Mouse (Mus musculus): ENCODE data around the gene Perm1. TPM values are rescaled to one million over a fixed set of nuclear protein-coding genes. Genes with fewer than 3 reads are reported as not detected.

Gene Perm1
- total RNA-seq, 2 experiments from 2014 or later, result not detected

DNA sequence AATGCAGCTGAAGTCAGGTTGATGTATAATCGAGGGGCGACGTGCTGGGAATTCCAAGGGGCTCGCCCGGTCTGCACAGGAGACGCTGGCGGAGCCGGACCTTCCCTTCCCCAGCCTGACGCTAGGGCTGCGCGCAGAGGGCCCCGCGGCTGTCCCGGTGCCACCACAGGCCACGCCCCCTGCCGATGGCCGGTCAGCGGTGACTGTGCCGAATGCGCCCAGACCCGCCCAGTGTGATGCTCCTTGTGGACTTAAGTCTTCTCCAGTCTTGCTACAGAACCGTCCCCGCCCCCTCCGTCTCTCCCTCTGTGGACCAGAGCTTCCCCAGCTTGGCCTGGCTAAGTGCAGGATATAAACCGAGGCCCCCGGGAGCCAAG, 17.9 kb upstream of the Perm1 start:
- ATAC-seq (replicated peaks; ENCODE audit: low FRiP score, low TSS enrichment, poor library complexity, severe bottlenecking), result peak; percentile 50

GRCm38 (mm10) chr4:156200623-156201475, 14.8 kb upstream of the Perm1 start, which contains the start of gene Isg15:
Gene Isg15 (minus strand): TSS chr4:156200818.
- no peak for ATAC-seq (replicated peaks; ENCODE audit: low FRiP score, low TSS enrichment, poor library complexity, severe bottlenecking)

- ATAC-seq (replicated peaks; ENCODE audit: low FRiP score, low TSS enrichment, poor library complexity, severe bottlenecking), result peak; percentile 79
Measured at GRCm38 (mm10) chr4:156202462-156202893, 13.2 kb upstream of the Perm1 start.

- peak; percentile 69 for ATAC-seq (replicated peaks; ENCODE audit: low FRiP score, low TSS enrichment, poor library complexity, severe bottlenecking)
Measured at GRCm38 (mm10) chr4:156203001-156203412, 12.7 kb upstream of the Perm1 start, which contains the start of gene AW011738. Gene AW011738 (plus strand): TSS chr4:156203304.

DNA sequence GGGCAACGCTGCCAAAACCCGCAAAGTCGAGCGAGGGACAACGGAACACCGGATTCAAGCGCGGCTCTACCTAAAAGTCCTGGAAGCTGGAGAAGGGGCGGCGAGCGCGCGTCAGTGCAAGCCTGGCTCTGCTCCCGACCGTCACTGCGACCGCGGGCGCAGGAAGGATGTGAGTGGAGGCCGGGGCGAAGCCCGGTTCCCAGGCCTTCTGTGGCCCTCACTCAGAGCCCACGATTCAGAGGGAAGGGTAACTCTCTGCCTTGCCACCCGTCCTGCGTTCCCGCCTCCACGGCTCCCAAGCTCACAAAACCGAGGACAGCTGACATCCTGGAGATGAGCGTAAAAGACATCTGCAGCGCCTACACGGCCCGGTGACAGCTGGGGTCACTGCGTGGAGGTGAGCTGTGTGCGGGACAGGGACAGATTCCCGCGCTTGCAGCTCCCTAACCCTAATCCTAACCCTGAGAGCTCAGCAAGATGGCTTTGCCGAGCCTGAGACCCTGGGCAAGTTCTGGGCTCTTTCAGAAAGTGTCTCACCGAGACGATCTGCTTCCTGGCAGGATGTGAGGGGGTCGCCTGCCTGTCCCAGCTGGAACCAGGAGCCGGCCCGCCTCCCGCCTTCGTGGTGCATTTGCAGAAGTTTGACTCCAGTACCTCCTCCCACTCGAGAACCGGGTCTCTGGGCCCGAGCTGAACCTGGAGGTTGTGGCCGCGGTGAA, 12.1 kb upstream of the Perm1 start:
- 0 out of 2 replicates have a peak, but pooled peaks have one; percentile 6 for ATAC-seq (replicated peaks; ENCODE audit: low FRiP score, low TSS enrichment, poor library complexity, severe bottlenecking)

- ATAC-seq (replicated peaks; ENCODE audit: low FRiP score, low TSS enrichment, poor library complexity, severe bottlenecking), result no peak
Measured at GRCm38 (mm10) chr4:156208872-156209271, 6.8 kb upstream of the Perm1 start.

GRCm38 (mm10) chr4:156209963-156210635, 5.6 kb upstream of the Perm1 start:
- ATAC-seq (replicated peaks; ENCODE audit: low FRiP score, low TSS enrichment, poor library complexity, severe bottlenecking), result no peak

GRCm38 (mm10) chr4:156213134-156213533, 2.5 kb upstream of the Perm1 start:
- ATAC-seq (replicated peaks; ENCODE audit: low FRiP score, low TSS enrichment, poor library complexity, severe bottlenecking), result no peak

GRCm38 (mm10) chr4:156216196-156216595, 528 bp downstream of the Perm1 start:
- ATAC-seq (replicated peaks; ENCODE audit: low FRiP score, low TSS enrichment, poor library complexity, severe bottlenecking), result no peak

DNA sequence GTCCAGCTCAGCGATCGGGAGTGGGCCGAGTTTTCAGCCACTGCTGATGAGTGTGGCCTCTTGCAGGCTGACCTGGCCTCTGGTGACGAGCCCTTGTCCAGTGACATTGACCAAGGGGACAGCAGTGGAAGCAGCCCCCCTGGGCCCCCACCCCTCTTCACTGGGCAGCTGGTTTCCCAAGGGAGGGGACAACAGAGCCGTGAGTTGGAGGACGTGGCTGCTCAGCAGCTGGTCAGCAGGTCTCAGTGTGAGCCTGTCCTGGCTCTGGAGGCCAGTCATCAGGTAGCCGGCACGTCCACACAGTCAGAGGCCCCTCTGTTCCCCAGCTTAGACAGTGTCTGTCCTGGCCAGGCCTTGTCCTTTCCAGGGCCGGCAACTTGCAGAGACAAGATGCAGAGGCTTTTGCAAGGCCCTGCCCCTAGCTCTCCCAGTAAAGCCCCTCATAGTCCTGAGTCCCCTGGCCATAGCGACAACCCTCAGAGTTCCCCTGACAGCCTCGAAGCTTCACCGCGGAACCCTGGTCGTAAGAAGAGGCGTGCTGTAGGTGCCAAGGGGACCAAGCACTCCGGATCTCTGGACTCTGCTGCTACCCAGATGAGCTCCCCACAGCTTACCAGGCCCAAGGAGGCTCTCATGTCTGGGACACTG, 1.5 kb downstream of the Perm1 start:
- ATAC-seq (replicated peaks; ENCODE audit: low FRiP score, low TSS enrichment, poor library complexity, severe bottlenecking), result no peak

GRCm38 (mm10) chr4:156217838-156218237, 2.2 kb downstream of the Perm1 start:
- ATAC-seq (replicated peaks; ENCODE audit: low FRiP score, low TSS enrichment, poor library complexity, severe bottlenecking), result no peak

- no peak for ATAC-seq (replicated peaks; ENCODE audit: low FRiP score, low TSS enrichment, poor library complexity, severe bottlenecking)
Measured at GRCm38 (mm10) chr4:156219936-156220335, 4.3 kb downstream of the Perm1 start.

DNA sequence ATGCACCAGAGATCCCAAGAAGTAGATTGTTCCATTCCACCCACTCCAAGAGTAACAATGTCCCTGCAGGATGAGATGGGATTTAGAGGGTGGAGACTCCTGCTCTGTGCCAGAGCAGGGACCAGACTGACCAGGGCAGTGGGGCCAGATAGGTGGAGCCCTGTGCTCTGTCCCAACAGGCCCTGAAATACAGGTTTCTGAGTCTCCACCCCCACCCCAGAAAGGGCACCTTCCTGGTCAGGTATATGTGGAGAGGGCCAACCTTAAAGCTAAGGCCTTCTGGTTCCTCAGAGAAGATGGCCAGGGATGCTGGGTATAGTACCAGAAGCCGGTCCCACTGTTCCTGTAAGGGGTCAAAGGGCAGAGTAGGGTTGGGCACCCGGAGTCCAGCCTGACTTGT, 8.6 kb downstream of the Perm1 start:
- no peak for ATAC-seq (replicated peaks; ENCODE audit: low FRiP score, low TSS enrichment, poor library complexity, severe bottlenecking)

GRCm38 (mm10) chr4:156227752-156228392, 12.2 kb downstream of the Perm1 start:
- ATAC-seq (replicated peaks; ENCODE audit: low FRiP score, low TSS enrichment, poor library complexity, severe bottlenecking), result peak; percentile 35; the same call in 1 of the 2 replicates

GRCm38 (mm10) chr4:156228393-156229024, 12.8 kb downstream of the Perm1 start:
- ATAC-seq (replicated peaks; ENCODE audit: low FRiP score, low TSS enrichment, poor library complexity, severe bottlenecking), result no peak

DNA sequence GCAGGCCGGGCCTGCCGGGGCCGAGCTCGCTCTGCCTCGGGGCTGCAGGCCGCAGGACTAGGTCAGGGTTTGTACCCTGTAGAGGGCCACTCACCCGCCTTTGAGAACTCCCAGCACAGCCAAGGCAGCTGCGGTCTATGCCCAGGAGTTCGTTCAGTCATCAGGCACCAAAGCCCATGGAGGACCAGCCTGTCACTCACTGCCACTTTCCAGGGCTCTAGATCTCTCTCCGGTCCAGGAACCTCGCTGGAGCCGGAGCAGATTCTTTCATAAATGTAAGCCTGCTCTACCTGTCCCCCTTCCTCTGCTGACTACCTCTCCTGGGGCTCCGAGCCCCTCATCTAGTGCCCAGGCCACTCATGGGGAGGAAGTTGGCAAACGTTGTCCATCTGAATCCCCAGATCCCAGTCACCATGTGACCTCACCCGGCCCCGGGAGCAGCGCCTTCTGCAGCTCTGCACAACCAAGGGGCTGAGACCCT, 18.4 kb downstream of the Perm1 start:
- 0 out of 2 replicates have a peak, but pooled peaks have one; percentile 4 for ATAC-seq (replicated peaks; ENCODE audit: low FRiP score, low TSS enrichment, poor library complexity, severe bottlenecking)

DNA sequence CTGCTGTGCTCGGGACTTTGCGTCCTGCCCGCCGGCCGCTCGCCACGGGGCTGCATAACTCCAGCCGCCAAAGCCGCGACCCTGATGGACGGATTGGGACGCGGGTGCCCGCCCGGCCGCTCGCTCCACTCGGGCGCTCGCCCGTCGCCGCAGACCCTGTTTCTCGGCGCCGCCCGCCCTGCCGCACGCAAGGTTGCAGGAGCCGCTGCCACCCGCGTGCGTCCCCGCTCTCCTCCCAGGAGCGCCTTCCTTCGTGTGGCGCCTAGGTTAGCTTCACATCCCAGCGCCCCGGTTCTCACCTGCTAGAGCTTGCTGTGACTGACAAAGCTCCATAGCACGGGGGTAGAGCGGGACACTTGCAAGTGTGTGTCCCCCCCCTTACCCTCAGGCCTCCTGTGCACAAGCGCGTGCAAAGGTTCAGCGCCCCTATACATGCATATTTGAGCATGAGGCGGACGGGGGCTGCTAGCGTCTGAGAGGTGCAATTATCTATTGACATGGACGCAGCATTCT, 19.1 kb downstream of the Perm1 start, which contains the start of gene Plekhn1:
Gene Plekhn1 (minus strand): TSS at position 157 of the 513 bp plus-strand sequence.
- ATAC-seq (replicated peaks; ENCODE audit: low FRiP score, low TSS enrichment, poor library complexity, severe bottlenecking), result peak; percentile 35

- ATAC-seq (replicated peaks; ENCODE audit: low FRiP score, low TSS enrichment, poor library complexity, severe bottlenecking), result peak; percentile 19
Measured at GRCm38 (mm10) chr4:156235360-156235770, 19.7 kb downstream of the Perm1 start.

All from megakaryocyte-erythroid progenitor cell, adult 5-6 weeks (primary cell).